Mouse (Mus musculus) heart, adult 2 months (tissue): Measurements from ENCODE around the gene Irf9.

Experiments used
- CTCF ChIP-seq: fragments of 200-600 bp; IDR thresholded peaks from 2 replicates; pipeline ENCODE4 v1.8.1; 2022; ENCODE audit warnings: antibody characterized with exemption, mild to moderate bottlenecking, moderate library complexity
- EP300 ChIP-seq: fragments of 200-500 bp; IDR thresholded peaks from 2 replicates; pipeline ENCODE4 v1.6.1; 2011; ENCODE audit warnings: low read depth, low read length, control low read depth; ENCODE audit not compliant: insufficient read depth
- POLR2A ChIP-seq: fragments of 200-500 bp; IDR thresholded peaks from 2 replicates; pipeline ENCODE4 v1.6.1; 2011; ENCODE audit warnings: mild to moderate bottlenecking, low read depth, low read length, control low read depth; ENCODE audit not compliant: insufficient read depth

DNA sequence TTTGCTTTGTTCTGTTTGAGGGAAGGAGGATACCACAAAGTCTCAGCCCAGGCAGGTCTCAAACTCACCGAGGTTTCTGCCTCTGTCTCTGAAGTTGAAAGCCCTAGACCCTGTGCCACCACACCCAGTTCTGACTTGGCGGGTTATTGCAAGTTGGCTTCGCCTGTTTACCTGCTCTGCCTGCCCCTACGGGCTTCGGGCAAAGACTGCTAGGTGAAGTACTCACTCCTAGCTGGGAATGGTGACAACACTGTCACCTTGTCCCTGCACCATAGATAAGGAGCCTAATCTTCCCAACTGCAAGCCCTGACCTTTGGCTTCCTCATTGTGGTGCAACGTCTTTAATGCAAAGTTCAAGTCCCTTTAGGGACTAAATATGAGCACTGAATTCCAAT, 17.8 kb upstream of the Irf9 start:
- TF ChIP-seq CTCF: no peak
- TF ChIP-seq POLR2A: no peak
- TF ChIP-seq EP300: no peak
